Mouse (Mus musculus) B cell, adult (primary cell): ENCODE data around the gene Havcr2. TPM values are rescaled to one million over a fixed set of nuclear protein-coding genes. Genes with fewer than 3 reads are reported as not detected.

Experiments
- total RNA-seq: library from RNA; stranded (reverse); gene quantifications from 4 replicates; pipeline ENCODE4 v1.2.4, GENCODE M21; 2023; ENCODE audit not compliant: inconsistent age

Gene Havcr2
- total RNA-seq = 0.21 to 0.51 TPM (median 0.25 TPM) in 4 replicates

DNA sequence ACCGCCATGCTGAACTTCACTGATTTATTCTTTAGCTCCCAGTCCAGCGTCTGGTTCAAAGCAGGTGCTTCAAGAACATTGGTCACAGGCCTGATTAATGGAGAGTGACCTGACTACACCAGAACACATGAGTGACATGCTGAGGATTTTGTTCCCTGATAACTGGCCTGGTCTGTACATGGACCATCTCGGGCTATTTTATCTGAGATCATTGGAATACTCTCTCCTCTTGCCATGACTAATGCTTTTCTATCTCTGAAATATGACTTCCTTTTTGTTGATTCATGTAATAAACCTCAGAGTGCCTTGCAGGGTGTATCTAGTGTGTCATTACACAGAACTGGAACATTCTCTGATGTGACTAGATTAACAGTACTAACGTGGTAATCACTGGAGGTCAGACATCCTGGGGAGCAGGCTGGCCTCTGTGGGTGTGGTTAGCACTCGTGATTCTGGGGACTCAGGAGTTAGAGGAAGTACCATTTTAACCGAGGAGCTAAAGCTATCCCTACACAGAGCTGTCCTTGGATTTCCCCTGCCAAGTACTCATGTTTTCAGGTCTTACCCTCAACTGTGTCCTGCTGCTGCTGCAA lies at the start of gene Havcr2:
Havcr2 (plus strand) TSS at position 483 of the 593 bp plus-strand sequence.

GRCm38 (mm10) chr11:46436760-46437458 lies 17.8 kb upstream of the Havcr2 start, which contains the start of gene Med7:
Gene Med7, plus strand, starts transcription at chr11:46436925.

GRCm38 (mm10) chr11:46523912-46524311 lies 69.2 kb downstream of the Havcr2 start, which contains the start of gene Gm12169:
Gene Gm12169, plus strand, starts transcription at chr11:46524212.

Other genes starting within 250 kb of the Havcr2 start
- not detected in 4 replicates for gene Fndc9, start 219.4 kb upstream of the Havcr2 start, total RNA-seq
- 169 to 178 TPM (median 174 TPM) in 4 replicates for gene Cyfip2, start 142.1 kb upstream of the Havcr2 start, total RNA-seq
- gene Itk, start 65.4 kb upstream of the Havcr2 start, total RNA-seq = 1.2 to 2.1 TPM (median 1.7 TPM) in 4 replicates
- gene Fam71b, start 58.4 kb upstream of the Havcr2 start, total RNA-seq = not detected in 4 replicates
- gene Med7, start 18.0 kb upstream of the Havcr2 start, total RNA-seq = 112 to 122 TPM (median 116 TPM) in 4 replicates
- not detected in 4 replicates for gene Gm12169, start 69.3 kb downstream of the Havcr2 start, total RNA-seq
- gene BC053393, start 116.6 kb downstream of the Havcr2 start, total RNA-seq = not detected in 4 replicates
- not detected in 4 replicates for gene Dppa1, start 174.3 kb downstream of the Havcr2 start, total RNA-seq